Mouse (Mus musculus): ENCODE data around the gene H1foo. TPM values are rescaled to one million over a fixed set of nuclear protein-coding genes. Genes with fewer than 3 reads are reported as not detected.

Gene H1foo
- polyA plus RNA-seq, 1 experiment from 2014 or later, result not detected

GRCm38 (mm10) chr6:115961743-115962142 is 17.0 kb downstream of the H1foo start:
- peaks cover 3% of the 10 kb centered on the region for H3K4me1 ChIP-seq (replicated peaks; ENCODE audit: control insufficient read depth, insufficient read depth, low read length)
- peaks cover 29% of the 10 kb centered on the region; the same call in 1 of the 2 replicates for H3K36me3 ChIP-seq (ENCODE audit: control insufficient read depth, insufficient read depth)
- no peak for ATAC-seq
- no peak overlapping the region for H3K27ac ChIP-seq (ENCODE audit: low read depth, low read length)
- H3K9me3 ChIP-seq (ENCODE audit: control insufficient read depth), result no peaks in the 10 kb centered on the region
- TF ChIP-seq CTCF (IDR thresholded peaks at IDR 0.05; ENCODE audit: low read depth), result no peak
- H3K9ac ChIP-seq (ENCODE audit: low read depth, low read length), result no peak overlapping the region
- H3K4me3 ChIP-seq (ENCODE audit: low read depth, low read length), result no peak overlapping the region
- H3K4me2 ChIP-seq (replicated peaks; ENCODE audit: low read depth), result no peak overlapping the region
- 79% methylated on average over 3 of the region's 3 CpGs for WGBS
- no peaks in the 10 kb centered on the region for H3K27me3 ChIP-seq (replicated peaks; ENCODE audit: control insufficient read depth, insufficient read depth, low read length)

GRCm38 (mm10) chr6:115962439-115963085 is 17.8 kb downstream of the H1foo start:
- no peak overlapping the region for H3K9ac ChIP-seq (ENCODE audit: low read depth, low read length)
- H3K36me3 ChIP-seq (ENCODE audit: control insufficient read depth, insufficient read depth), result peaks cover 29% of the 10 kb centered on the region; the same call in 1 of the 2 replicates
- H3K4me3 ChIP-seq (ENCODE audit: low read depth, low read length), result no peak overlapping the region
- no peak overlapping the region for H3K27ac ChIP-seq (ENCODE audit: low read depth, low read length)
- TF ChIP-seq CTCF (IDR thresholded peaks at IDR 0.05; ENCODE audit: low read depth), result peak; percentile 73
- 0 out of 2 replicates have a peak, but pooled peaks have one; percentile 22 for ATAC-seq
- H3K4me1 ChIP-seq (replicated peaks; ENCODE audit: control insufficient read depth, insufficient read depth, low read length), result no peaks in the 10 kb centered on the region
- no peaks in the 10 kb centered on the region for H3K27me3 ChIP-seq (replicated peaks; ENCODE audit: control insufficient read depth, insufficient read depth, low read length)
- H3K4me2 ChIP-seq (replicated peaks; ENCODE audit: low read depth), result no peak overlapping the region
- H3K9me3 ChIP-seq (ENCODE audit: control insufficient read depth), result no peaks in the 10 kb centered on the region
- WGBS, result 42% methylated on average over 23 of the region's 23 CpGs

- no peak for ATAC-seq
- no peak for TF ChIP-seq CTCF (IDR thresholded peaks at IDR 0.05; ENCODE audit: low read depth)
Measured at GRCm38 (mm10) chr6:115963656-115964055, 18.9 kb downstream of the H1foo start.

GRCm38 (mm10) chr6:115966227-115966966 is 21.7 kb downstream of the H1foo start:
- Histone ChIP-seq H3K36me3 (ENCODE audit: control insufficient read depth, insufficient read depth) (peaks cover 26% of the 10 kb centered on the region; the same call in 1 of the 2 replicates), H3K27me3 (replicated peaks; ENCODE audit: control insufficient read depth, insufficient read depth, low read length) (no peaks in the 10 kb centered on the region), H3K27ac (ENCODE audit: low read depth, low read length) (no peak overlapping the region), H3K4me2 (replicated peaks; ENCODE audit: low read depth) (no peak overlapping the region), H3K9me3 (ENCODE audit: control insufficient read depth) (no peaks in the 10 kb centered on the region), H3K4me3 (ENCODE audit: low read depth, low read length) (no peak overlapping the region), H3K4me1 (replicated peaks; ENCODE audit: control insufficient read depth, insufficient read depth, low read length) (no peaks in the 10 kb centered on the region), H3K9ac (ENCODE audit: low read depth, low read length) (no peak overlapping the region)
- no peak for ATAC-seq
- TF ChIP-seq CTCF (IDR thresholded peaks at IDR 0.05; ENCODE audit: low read depth), result no peak
- 92% methylated on average over 19 of the region's 19 CpGs for WGBS

More at GRCm38 (mm10) chr6:115963656-115964055, 18.9 kb downstream of the H1foo start:
- no peaks in the 10 kb centered on the region for H3K27me3 ChIP-seq (replicated peaks; ENCODE audit: control insufficient read depth, insufficient read depth, low read length)
- H3K4me1 ChIP-seq (replicated peaks; ENCODE audit: control insufficient read depth, insufficient read depth, low read length), result no peaks in the 10 kb centered on the region
- no peak overlapping the region for H3K4me3 ChIP-seq (ENCODE audit: low read depth, low read length)
- 74% methylated on average over 9 of the region's 9 CpGs for WGBS
- no peak overlapping the region for H3K27ac ChIP-seq (ENCODE audit: low read depth, low read length)
- no peak overlapping the region for H3K9ac ChIP-seq (ENCODE audit: low read depth, low read length)
- no peaks in the 10 kb centered on the region for H3K9me3 ChIP-seq (ENCODE audit: control insufficient read depth)
- peaks cover 23% of the 10 kb centered on the region; the same call in 1 of the 2 replicates for H3K36me3 ChIP-seq (ENCODE audit: control insufficient read depth, insufficient read depth)
- no peak overlapping the region for H3K4me2 ChIP-seq (replicated peaks; ENCODE audit: low read depth)

GRCm38 (mm10) chr6:115967291-115967880 is 22.6 kb downstream of the H1foo start:
- no peaks in the 10 kb centered on the region for H3K9me3 ChIP-seq (ENCODE audit: control insufficient read depth)
- no peaks in the 10 kb centered on the region for H3K4me1 ChIP-seq (replicated peaks; ENCODE audit: control insufficient read depth, insufficient read depth, low read length)
- no peak overlapping the region for H3K4me2 ChIP-seq (replicated peaks; ENCODE audit: low read depth)
- no peak overlapping the region for H3K9ac ChIP-seq (ENCODE audit: low read depth, low read length)
- H3K27ac ChIP-seq (ENCODE audit: low read depth, low read length), result no peak overlapping the region
- H3K27me3 ChIP-seq (replicated peaks; ENCODE audit: control insufficient read depth, insufficient read depth, low read length), result no peaks in the 10 kb centered on the region
- no peak overlapping the region for H3K4me3 ChIP-seq (ENCODE audit: low read depth, low read length)
- no peak for ATAC-seq
- no peak for TF ChIP-seq CTCF (IDR thresholded peaks at IDR 0.05; ENCODE audit: low read depth)
- peaks cover 26% of the 10 kb centered on the region; the same call in 1 of the 2 replicates for H3K36me3 ChIP-seq (ENCODE audit: control insufficient read depth, insufficient read depth)
- WGBS, result 89% methylated on average over 15 of the region's 15 CpGs

GRCm38 (mm10) chr6:115968086-115968485 is 23.3 kb downstream of the H1foo start:
- H3K9me3 ChIP-seq (ENCODE audit: control insufficient read depth), result no peaks in the 10 kb centered on the region
- H3K4me3 ChIP-seq (ENCODE audit: low read depth, low read length), result no peak overlapping the region
- no peak for ATAC-seq
- H3K4me2 ChIP-seq (replicated peaks; ENCODE audit: low read depth), result no peak overlapping the region
- H3K36me3 ChIP-seq (ENCODE audit: control insufficient read depth, insufficient read depth), result peaks cover 26% of the 10 kb centered on the region; the same call in 1 of the 2 replicates
- 74% methylated on average over 5 of the region's 5 CpGs for WGBS
- no peaks in the 10 kb centered on the region for H3K27me3 ChIP-seq (replicated peaks; ENCODE audit: control insufficient read depth, insufficient read depth, low read length)
- no peak for TF ChIP-seq CTCF (IDR thresholded peaks at IDR 0.05; ENCODE audit: low read depth)
- no peak overlapping the region for H3K27ac ChIP-seq (ENCODE audit: low read depth, low read length)
- no peaks in the 10 kb centered on the region for H3K4me1 ChIP-seq (replicated peaks; ENCODE audit: control insufficient read depth, insufficient read depth, low read length)
- no peak overlapping the region; the same call in 1 of the 2 replicates for H3K9ac ChIP-seq (ENCODE audit: low read depth, low read length)
